Mouse (Mus musculus) neural tube, embryonic 15.5 days (tissue): ENCODE measurements around the gene Tmem256. TPM values are rescaled to one million over a fixed set of nuclear protein-coding genes. Genes with fewer than 3 reads are reported as not detected.
A peak's percentile ranks its signal among the peaks of the same experiment; 100 is the strongest.
"Not testable (repeated sequence)": the region's sequence is repeated elsewhere in the genome, so short reads cannot be mapped to it uniquely, and the experiment has no call there.

Experiments used
- ATAC-seq: fragments of 200-750 bp; cut with Nextera tagmentation; 2 replicates; pipeline ENCODE4 v1.8.0; 2017; ENCODE audit warnings: mild to moderate bottlenecking, moderate TSS enrichment, moderate library complexity; ENCODE audit not compliant: low FRiP score
- H3K27ac ChIP-seq: fragments of 300-500 bp; sonication (generic); replicated peaks from 2 replicates; pipeline ENCODE4 v1.5.1; 2015; ENCODE audit warnings: mild to moderate bottlenecking, inconsistent platforms
- H3K27me3 ChIP-seq: fragments of 300-500 bp; sonication (generic); replicated peaks from 2 replicates; pipeline ENCODE4 v1.6.1; 2015; ENCODE audit warnings: inconsistent platforms
- H3K36me3 ChIP-seq: fragments of 300-500 bp; sonication (generic); 2 replicates; pipeline ENCODE4 v1.6.1; 2015; ENCODE audit warnings: inconsistent platforms
- H3K4me1 ChIP-seq: fragments of 300-500 bp; sonication (generic); 2 replicates; pipeline ENCODE4 v1.6.1; 2015; ENCODE audit warnings: inconsistent platforms
- H3K4me2 ChIP-seq: fragments of 300-500 bp; sonication (generic); 2 replicates; pipeline ENCODE4 v1.6.1; 2015; ENCODE audit warnings: inconsistent platforms, mild to moderate bottlenecking, moderate library complexity
- H3K4me3 ChIP-seq: fragments of 300-500 bp; sonication (generic); replicated peaks from 2 replicates; pipeline ENCODE4 v1.5.1; 2015; ENCODE audit warnings: mild to moderate bottlenecking, inconsistent platforms
- H3K9ac ChIP-seq: fragments of 300-500 bp; sonication (generic); replicated peaks from 2 replicates; pipeline ENCODE4 v1.6.1; 2015; ENCODE audit warnings: mild to moderate bottlenecking, inconsistent platforms
- H3K9me3 ChIP-seq: fragments of 300-500 bp; sonication (generic); replicated peaks from 2 replicates; pipeline ENCODE4 v1.6.1; 2016; ENCODE audit warnings: inconsistent platforms
- WGBS: fragments of 180-500 bp; shearing (Covaris S2); methylation state at CpG from one replicate; pipeline ENCODE4 v1.1.7; 2015; ENCODE audit warnings: mixed read lengths; 5-methylcytosine and 5-hydroxymethylcytosine counted together
- polyA plus RNA-seq: library from polyadenylated mRNA; unstranded; fragments of >200 nt; fragmentation: Nextera tagmentation; extraction: Ambion mirVana; gene quantifications from 2 replicates; pipeline ENCODE4 v1.2.1, GENCODE M21; 2015

Gene Tmem256
- polyA plus RNA-seq, 1 experiment from 2014 or later = 430 TPM

DNA sequence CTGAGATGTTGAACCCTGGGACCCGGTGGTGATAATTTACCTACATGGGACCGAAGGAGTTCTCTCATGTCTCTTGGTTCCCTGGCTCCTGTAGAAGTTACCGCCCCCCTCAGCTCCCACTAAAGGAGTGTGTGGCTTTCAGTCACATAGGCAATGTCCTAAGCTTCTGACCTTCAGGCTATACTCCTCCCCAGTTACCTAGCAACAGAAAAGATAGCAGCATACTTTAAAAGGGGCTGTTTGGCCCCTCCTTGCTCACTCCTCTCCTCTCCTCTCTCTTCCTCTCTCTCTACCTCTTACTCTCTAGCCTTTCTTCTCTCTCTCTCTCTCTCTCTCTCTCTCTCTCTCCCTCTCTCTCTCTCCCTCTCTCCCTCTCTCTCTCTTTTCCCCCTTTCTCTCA lies 25.4 kb downstream of the Tmem256 start:
- not testable (repeated sequence) for H3K27me3 ChIP-seq, H3K9me3 ChIP-seq, H3K36me3 ChIP-seq, H3K9ac ChIP-seq, H3K4me3 ChIP-seq, ATAC-seq, H3K27ac ChIP-seq, H3K4me1 ChIP-seq, H3K4me2 ChIP-seq
- 84% methylated on average over 3 of the region's 3 CpGs for WGBS

DNA sequence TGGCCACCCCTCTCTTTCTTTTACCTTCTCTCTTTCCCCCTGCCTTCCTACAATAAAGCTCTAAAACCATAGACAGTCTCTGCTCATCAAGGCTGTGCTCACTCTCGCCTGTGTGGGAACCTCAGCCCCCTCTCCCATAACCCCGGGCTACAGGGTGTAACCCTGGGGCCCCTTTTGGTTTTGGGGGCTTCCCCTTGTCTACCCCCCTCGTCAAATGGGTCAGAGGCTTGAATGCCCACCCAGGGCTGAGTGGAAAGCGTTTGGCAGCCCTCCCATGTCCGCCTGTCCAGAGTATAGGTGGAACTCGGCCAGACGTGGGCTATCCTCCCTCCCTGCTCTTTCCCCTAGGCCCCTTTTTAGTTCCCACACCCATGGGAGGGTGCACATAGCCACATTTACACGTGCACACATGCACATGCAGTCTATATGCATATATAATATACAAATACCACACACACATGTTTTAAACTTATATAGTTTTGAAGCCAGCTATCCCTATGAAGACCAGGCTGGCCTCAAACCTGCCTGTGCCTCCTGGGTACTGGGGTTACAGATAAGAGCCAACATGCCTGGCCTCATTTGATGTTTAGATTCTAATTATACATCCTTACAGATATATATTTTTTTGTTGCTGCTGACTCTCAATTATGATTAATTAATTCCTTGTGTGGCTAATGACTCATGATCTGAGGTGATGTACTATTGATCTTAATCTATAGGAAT lies 26.0 kb downstream of the Tmem256 start:
- no peaks in the 10 kb centered on the region for H3K9me3 ChIP-seq
- H3K27ac ChIP-seq = no peak overlapping the region
- 48% methylated on average over 8 of the region's 8 CpGs for WGBS
- no peak overlapping the region for H3K4me3 ChIP-seq
- no peak for ATAC-seq
- no peak overlapping the region for H3K9ac ChIP-seq
- peaks cover 1% of the 10 kb centered on the region for H3K27me3 ChIP-seq
- H3K4me2 ChIP-seq = no peak overlapping the region
- no peaks in the 10 kb centered on the region for H3K36me3 ChIP-seq
- no peaks in the 10 kb centered on the region for H3K4me1 ChIP-seq

DNA sequence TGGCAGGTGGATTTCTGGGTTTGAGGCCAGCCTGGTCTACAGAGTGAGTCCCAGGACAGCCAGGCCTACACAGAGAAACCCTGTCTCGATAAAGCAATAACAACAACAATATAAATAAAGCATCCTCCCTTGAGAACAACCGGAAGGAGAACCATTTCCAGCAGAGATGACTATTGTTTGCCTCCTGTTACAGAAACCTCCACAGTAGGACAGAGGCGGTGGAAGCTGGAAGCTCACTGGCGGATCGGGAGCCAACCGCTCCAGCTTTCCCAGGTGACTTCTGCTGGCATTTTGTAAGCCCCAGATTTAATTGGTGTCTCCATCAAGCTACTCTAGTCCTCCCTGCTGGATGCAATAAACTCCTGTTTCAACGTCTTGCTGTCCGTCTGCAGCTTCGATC lies 27.2 kb downstream of the Tmem256 start:
- H3K4me2 ChIP-seq = no peak overlapping the region
- H3K4me1 ChIP-seq = no peaks in the 10 kb centered on the region
- H3K27me3 ChIP-seq = no peaks in the 10 kb centered on the region; the same call in 1 of the 2 replicates
- WGBS = 72% methylated on average over 9 of the region's 9 CpGs
- ATAC-seq = no peak
- no peaks in the 10 kb centered on the region for H3K36me3 ChIP-seq
- no peak overlapping the region for H3K27ac ChIP-seq
- no peak overlapping the region for H3K9ac ChIP-seq
- H3K9me3 ChIP-seq = no peaks in the 10 kb centered on the region
- no peak overlapping the region for H3K4me3 ChIP-seq

DNA sequence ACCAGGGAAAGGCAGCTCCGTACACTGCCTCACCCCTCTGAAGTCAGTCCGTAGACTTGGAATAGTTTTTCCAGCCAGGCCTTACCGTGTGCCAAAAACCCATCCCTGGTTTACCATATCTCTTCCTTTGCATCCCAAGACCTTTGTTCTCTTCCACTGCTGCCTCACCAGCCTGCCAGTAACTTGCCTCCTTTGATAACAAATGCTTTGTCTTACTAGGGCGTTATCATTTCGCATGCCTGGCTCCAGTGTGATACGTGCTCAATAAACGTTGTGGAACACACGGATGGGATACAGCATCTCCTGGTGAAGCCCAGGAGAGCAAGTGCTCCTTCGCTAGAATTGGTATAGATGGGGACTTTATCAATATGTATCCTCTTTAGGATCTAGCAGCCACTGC lies 29.0 kb downstream of the Tmem256 start:
- 73% methylated on average over 9 of the region's 9 CpGs for WGBS
- no peak overlapping the region for H3K4me3 ChIP-seq
- no peak for ATAC-seq
- no peaks in the 10 kb centered on the region for H3K9me3 ChIP-seq
- no peak overlapping the region for H3K4me2 ChIP-seq
- H3K27ac ChIP-seq = no peak overlapping the region
- H3K4me1 ChIP-seq = no peaks in the 10 kb centered on the region
- H3K36me3 ChIP-seq = no peaks in the 10 kb centered on the region
- no peaks in the 10 kb centered on the region; the same call in 1 of the 2 replicates for H3K27me3 ChIP-seq
- H3K9ac ChIP-seq = no peak overlapping the region

DNA sequence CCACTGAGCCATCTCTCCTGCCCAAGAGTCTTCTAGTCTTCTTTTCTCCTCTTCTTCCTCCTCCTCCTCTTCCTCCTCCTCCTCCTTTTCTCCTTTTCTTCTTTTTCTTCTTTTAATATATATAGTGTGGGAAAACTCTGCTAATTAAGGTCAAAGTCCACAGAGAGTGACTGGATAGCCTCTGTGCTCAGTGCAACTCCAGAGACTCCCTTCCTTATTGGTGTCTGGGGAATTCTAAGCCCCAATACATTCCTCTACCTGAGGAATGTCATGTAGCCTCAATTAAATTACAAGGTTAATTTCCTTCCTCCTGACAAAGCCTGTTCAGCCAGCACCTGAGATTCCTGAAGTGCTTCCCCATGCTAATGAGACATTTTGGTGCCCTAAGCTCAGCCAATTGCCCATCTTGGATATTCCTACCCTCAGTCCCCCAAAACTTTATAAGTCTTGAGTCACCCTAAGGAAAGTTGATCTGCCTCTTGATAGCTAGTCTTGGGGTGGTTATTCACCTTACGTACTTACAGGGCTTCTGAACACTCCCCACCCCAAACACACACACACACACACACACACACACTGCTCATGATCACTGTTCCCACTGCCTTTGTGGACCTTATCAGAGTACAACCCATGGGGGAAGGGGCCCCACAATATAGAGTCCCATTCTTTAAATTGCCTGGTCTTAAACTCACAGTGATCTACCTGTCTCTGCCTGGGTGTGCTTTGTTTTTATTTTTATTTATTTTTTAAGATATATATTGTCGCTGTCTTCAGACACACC lies 32.2 kb downstream of the Tmem256 start:
- WGBS = 91% methylated on average over 2 of the region's 2 CpGs
- no peaks in the 10 kb centered on the region for H3K9me3 ChIP-seq
- no peaks in the 10 kb centered on the region; the same call in 1 of the 2 replicates for H3K27me3 ChIP-seq
- no peak overlapping the region for H3K4me3 ChIP-seq
- no peaks in the 10 kb centered on the region for H3K4me1 ChIP-seq
- no peak overlapping the region for H3K27ac ChIP-seq
- no peaks in the 10 kb centered on the region for H3K36me3 ChIP-seq
- no peak for ATAC-seq
- H3K9ac ChIP-seq = no peak overlapping the region
- no peak overlapping the region for H3K4me2 ChIP-seq

DNA sequence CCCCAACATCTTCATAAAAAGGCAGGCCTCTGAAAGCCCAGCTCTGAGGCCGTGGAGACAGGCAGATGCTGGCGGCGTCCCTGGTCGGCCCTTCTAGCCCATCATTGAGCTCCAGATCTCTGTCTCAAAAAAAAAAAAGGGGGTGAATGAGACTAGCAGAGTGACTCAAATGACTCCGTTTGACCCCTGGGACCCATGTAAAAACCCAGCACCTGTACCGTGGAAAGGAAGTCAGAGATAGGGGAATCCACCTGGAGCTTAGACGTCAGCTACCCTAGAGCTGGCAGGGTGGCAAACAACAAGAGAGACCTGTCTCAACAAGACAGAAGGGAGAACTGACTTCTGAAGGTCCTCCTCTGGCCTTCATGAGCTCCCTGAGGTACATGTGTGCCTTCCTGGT lies 33.5 kb downstream of the Tmem256 start:
- no peaks in the 10 kb centered on the region for H3K36me3 ChIP-seq
- H3K27ac ChIP-seq = no peak overlapping the region
- ATAC-seq = no peak
- H3K4me2 ChIP-seq = no peak overlapping the region
- H3K9ac ChIP-seq = no peak overlapping the region
- 92% methylated on average over 7 of the region's 7 CpGs for WGBS
- no peaks in the 10 kb centered on the region; the same call in 1 of the 2 replicates for H3K27me3 ChIP-seq
- H3K4me3 ChIP-seq = no peak overlapping the region
- H3K4me1 ChIP-seq = peaks cover 2% of the 10 kb centered on the region
- H3K9me3 ChIP-seq = no peaks in the 10 kb centered on the region

DNA sequence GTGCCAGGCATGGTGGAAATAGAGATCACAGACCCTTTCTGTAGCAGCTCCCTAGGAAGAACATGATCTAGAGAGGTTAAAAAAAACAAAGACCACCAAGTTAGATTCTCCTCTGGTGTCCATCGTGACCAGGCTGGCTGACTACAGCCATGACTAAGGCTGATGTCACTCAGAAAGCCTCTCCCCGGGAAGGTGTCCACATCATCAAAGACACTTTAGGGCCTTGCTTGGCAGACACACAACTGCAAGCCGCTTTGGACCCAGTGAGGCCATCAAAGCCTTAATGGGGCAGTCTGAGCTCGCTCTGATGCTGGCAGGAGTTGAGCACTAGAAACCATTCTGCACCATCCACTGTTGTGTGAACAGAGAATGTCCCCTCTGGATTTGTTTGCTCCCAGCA lies 34.1 kb downstream of the Tmem256 start:
- Histone ChIP-seq H3K4me3 (no peak overlapping the region), H3K9ac (no peak overlapping the region), H3K27ac (no peak overlapping the region), H3K9me3 (no peaks in the 10 kb centered on the region), H3K4me1 (peaks cover 5% of the 10 kb centered on the region), H3K36me3 (no peaks in the 10 kb centered on the region), H3K27me3 (no peaks in the 10 kb centered on the region), H3K4me2 (no peak overlapping the region)
- ATAC-seq = no peak
- WGBS = 79% methylated on average over 4 of the region's 4 CpGs

DNA sequence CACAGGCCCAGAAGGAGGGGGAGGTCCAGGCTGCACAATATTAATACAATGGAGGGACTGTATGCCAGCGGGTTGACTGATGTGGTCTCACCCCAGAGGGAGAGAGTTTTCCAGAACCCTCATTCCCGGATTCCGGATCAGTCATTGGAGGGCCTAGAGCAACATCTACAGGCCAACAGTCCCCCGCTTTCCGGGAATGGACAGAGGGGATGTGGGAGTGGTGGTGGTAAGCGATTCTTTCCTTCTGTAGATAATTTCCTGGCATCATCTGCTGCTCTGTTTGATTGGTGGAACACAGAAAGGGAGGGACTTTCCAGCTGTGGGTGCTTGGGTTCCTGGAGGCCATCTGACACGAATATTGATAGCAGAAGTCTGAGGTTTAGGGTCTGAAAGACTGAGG lies 37.9 kb downstream of the Tmem256 start:
- H3K36me3 ChIP-seq = no peaks in the 10 kb centered on the region
- WGBS = 72% methylated on average over 7 of the region's 7 CpGs
- no peak overlapping the region for H3K4me2 ChIP-seq
- no peak for ATAC-seq
- H3K4me1 ChIP-seq = peaks cover 32% of the 10 kb centered on the region
- peaks cover 8% of the 10 kb centered on the region; the same call in 1 of the 2 replicates for H3K27me3 ChIP-seq
- H3K4me3 ChIP-seq = no peak overlapping the region
- no peak overlapping the region for H3K9ac ChIP-seq
- no peak overlapping the region for H3K27ac ChIP-seq
- no peaks in the 10 kb centered on the region for H3K9me3 ChIP-seq

DNA sequence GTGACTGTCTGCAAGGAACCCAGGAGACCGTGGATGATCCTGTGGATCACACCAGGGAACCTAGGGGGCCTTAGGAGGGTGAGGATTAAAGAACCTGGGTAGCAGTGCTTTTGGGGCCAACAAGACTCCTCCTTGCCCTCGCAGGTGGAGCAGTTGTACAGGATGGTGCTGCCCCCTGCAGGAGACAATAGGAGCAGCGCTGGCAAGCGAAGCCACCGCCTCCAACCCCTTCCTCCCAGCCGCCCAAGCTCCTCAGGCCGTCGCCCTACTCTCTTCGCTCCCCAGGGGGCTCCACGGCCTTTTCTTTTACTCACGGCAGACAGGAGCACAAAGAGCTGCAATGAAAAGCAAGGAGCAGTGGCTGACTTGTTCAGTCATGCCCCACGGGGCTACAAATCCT lies 38.6 kb downstream of the Tmem256 start:
- no peaks in the 10 kb centered on the region for H3K36me3 ChIP-seq
- WGBS = 3% methylated on average over 12 of the region's 12 CpGs
- H3K4me1 ChIP-seq = peaks cover 38% of the 10 kb centered on the region
- H3K27me3 ChIP-seq = peaks cover 8% of the 10 kb centered on the region; the same call in 1 of the 2 replicates
- H3K9ac ChIP-seq = no peak overlapping the region
- H3K4me3 ChIP-seq = peak overlapping the region; percentile 14; the same call in 1 of the 2 replicates
- no peak overlapping the region for H3K27ac ChIP-seq
- no peaks in the 10 kb centered on the region for H3K9me3 ChIP-seq
- peak overlapping the region; percentile 41 for H3K4me2 ChIP-seq
- peak; percentile 37; the same call in 1 of the 2 replicates for ATAC-seq

DNA sequence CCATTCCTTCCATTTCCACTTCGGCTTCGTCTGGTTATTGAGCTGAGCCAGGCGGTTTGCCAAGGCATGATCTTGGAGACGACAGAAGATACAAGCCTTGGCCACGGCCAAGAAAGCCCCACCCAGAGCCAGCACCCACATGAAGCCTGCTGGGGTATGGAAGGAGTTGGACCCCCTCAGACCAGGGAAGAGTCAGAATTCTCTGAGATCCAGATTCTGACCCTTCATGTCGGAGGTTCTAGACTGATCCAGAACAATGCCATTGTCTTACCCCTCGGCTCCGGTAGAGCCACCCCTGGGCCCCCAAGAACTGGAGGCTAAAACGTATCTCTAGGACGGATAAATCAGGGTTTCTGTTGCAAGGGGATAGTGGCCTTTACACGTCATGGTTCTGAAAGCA lies 39.6 kb downstream of the Tmem256 start, which contains the start of gene Tmem95:
Gene Tmem95, minus strand, starts transcription at position 141 of the 400 bp plus-strand sequence.
- Histone ChIP-seq H3K9ac (no peak within 1 kb of the TSS), H3K4me2 (peak within 1 kb of the TSS; percentile 41), H3K27ac (no peak within 1 kb of the TSS), H3K36me3 (no peaks in the 10 kb centered on the region), H3K4me1 (peaks cover 39% of the 10 kb centered on the region), H3K27me3 (peaks cover 8% of the 10 kb centered on the region; the same call in 1 of the 2 replicates), H3K9me3 (no peaks in the 10 kb centered on the region), H3K4me3 (peak within 1 kb of the TSS; percentile 14; the same call in 1 of the 2 replicates)
- WGBS = 89% methylated on average over 11 of the region's 11 CpGs
- no peak for ATAC-seq

DNA sequence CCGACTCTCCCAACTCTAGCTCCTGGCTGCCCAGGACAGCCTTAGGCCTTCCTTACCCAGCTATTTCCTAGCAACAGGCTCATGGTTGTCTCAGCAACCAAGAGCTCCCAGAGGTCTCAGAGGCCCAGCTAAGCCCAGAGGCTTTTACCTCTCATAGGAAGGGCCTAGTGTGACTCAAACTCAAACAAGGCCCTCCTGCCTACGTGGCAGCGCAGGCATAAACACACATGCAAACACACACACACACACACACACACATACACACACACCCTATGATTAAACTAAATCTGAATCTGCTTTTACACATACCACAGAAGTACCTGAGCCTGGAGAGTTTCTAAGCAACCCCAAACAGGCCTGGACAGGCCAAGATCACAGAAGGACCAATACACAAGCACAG lies 40.1 kb downstream of the Tmem256 start:
- Histone ChIP-seq H3K27ac (no peak overlapping the region), H3K4me1 (peaks cover 39% of the 10 kb centered on the region), H3K9ac (no peak overlapping the region), H3K4me3 (no peak overlapping the region), H3K4me2 (no peak overlapping the region), H3K27me3 (peaks cover 8% of the 10 kb centered on the region; the same call in 1 of the 2 replicates), H3K36me3 (no peaks in the 10 kb centered on the region), H3K9me3 (no peaks in the 10 kb centered on the region)
- 82% methylated on average over 3 of the region's 3 CpGs for WGBS
- no peak for ATAC-seq

DNA sequence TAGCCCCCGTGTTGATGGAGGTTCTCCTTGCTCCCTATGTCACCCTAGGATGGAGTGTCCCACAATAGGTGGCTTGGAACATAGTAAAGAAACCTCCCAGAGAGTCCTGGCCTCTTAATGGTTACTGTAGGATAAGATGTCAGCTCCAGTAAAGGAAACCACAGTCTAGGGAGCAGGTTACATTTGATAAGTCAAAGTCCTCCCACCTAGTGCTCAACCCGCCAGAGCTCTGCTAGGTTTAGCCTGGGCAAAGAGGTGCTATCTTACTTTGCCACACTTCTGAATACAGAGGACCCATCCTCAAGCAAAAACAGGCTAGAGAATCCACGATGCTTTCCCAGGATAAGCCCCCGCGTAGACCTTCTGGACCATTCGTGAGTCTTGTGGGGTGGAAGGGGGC lies 40.6 kb downstream of the Tmem256 start:
- peak overlapping the region; percentile 78 for H3K4me2 ChIP-seq
- H3K9me3 ChIP-seq = no peaks in the 10 kb centered on the region
- H3K27me3 ChIP-seq = peaks cover 8% of the 10 kb centered on the region; the same call in 1 of the 2 replicates
- H3K4me3 ChIP-seq = no peak overlapping the region
- no peaks in the 10 kb centered on the region for H3K36me3 ChIP-seq
- H3K4me1 ChIP-seq = peaks cover 39% of the 10 kb centered on the region
- 95% methylated on average over 6 of the region's 6 CpGs for WGBS
- H3K9ac ChIP-seq = no peak overlapping the region
- ATAC-seq = no peak
- H3K27ac ChIP-seq = no peak overlapping the region
